Mouse (Mus musculus): ENCODE measurements at regions not wholly inside any gene's neighbourhood (a gene's known extent, or its start where the extent isn't known, plus 50 kb on each side); places are given as distances from the start of the nearest gene placed in this dataset.

- ATAC-seq (ENCODE audit: low TSS enrichment): peak; percentile 99
Measured at GRCm38 (mm10) chr19:18444324-18444723, 187.3 kb downstream of the Ostf1 start.

DNA sequence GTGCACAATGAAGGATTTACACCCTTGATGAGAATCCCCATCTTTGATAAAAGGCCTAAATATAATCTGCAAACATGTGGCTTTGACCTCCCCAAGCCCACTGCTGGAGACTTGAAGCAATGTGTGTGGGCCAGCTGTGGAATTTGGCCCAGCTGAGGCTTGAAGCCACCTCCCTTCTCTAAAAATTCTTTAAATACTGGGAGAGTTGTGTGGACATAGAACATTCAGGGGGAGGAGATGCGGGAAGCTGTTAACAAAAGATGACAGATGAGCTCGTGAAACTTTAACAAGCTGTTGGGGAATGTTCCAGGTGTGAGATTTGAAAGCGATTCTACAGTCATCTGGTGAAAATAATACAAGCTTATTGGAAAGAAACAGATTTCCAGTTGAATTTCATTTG, 195.3 kb downstream of the Ostf1 start:
- peak; percentile 74 for ATAC-seq (ENCODE audit: low TSS enrichment)

- no peak for ATAC-seq (ENCODE audit: low TSS enrichment)
Measured at GRCm38 (mm10) chr19:18420381-18420785, 211.2 kb downstream of the Ostf1 start.

DNA sequence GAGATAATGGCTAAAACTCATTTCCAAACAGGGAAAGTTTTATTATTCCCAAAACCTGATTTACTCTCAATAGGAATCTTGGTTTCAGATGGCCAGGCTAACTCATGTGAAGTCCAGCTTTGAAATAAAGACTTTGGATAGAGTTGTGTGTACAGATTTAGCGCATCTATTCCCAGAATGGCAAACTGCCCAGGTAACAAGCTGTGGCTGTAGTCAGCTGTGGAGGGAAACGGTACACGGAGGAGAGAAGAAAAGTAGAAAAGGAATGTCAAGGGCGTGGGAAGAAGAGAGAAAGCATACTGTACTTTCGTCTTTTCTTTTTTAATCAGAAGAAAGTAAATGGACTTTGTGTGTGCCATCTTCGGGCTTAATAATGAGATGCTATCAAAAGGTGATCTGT, 213.1 kb downstream of the Ostf1 start:
- peak; percentile 90 for ATAC-seq (ENCODE audit: low TSS enrichment)

GRCm38 (mm10) chr19:18377466-18378089, 254.0 kb downstream of the Ostf1 start:
- ATAC-seq (ENCODE audit: low TSS enrichment): no peak

GRCm38 (mm10) chr19:18368612-18369011, 263.0 kb downstream of the Ostf1 start:
- peak; percentile 80; the same call in 1 of the 2 replicates for ATAC-seq (ENCODE audit: low TSS enrichment)

GRCm38 (mm10) chr19:18353960-18354359, 277.7 kb downstream of the Ostf1 start:
- no peak for ATAC-seq (ENCODE audit: low TSS enrichment)

GRCm38 (mm10) chr19:18345735-18346134, 285.9 kb downstream of the Ostf1 start:
- no peak for ATAC-seq (ENCODE audit: low TSS enrichment)

DNA sequence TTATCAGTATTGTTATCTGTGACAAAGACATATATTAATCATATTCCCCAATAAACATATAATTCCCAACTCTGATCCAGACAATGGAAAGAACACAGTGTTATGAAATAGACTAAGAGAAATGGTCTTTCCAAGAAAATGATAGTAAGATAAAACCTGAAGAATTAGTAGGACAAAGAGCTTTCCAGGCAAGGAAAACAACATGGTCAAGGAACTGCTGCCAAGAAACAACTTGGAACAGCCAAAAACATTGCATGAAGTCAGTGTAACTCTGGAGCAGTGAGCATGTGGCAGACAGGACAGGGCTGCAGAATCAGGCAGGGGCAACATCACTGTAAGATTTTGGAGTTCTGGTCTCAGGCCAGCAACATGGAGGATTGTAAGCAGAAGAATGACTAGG, 288.0 kb downstream of the Ostf1 start:
- ATAC-seq (ENCODE audit: low TSS enrichment): no peak

- ATAC-seq (ENCODE audit: low TSS enrichment): no peak
Measured at GRCm38 (mm10) chr19:18343003-18343402, 288.6 kb downstream of the Ostf1 start.

- ATAC-seq (ENCODE audit: low TSS enrichment): no peak
Measured at GRCm38 (mm10) chr19:18337819-18338555, 293.6 kb downstream of the Ostf1 start.

GRCm38 (mm10) chr19:18336637-18337036, 295.0 kb downstream of the Ostf1 start:
- ATAC-seq (ENCODE audit: low TSS enrichment): peak; percentile 96

GRCm38 (mm10) chr19:18334639-18335038, 297.0 kb downstream of the Ostf1 start:
- ATAC-seq (ENCODE audit: low TSS enrichment): no peak

- no peak for ATAC-seq (ENCODE audit: low TSS enrichment)
Measured at GRCm38 (mm10) chr19:18331811-18332210, 299.8 kb downstream of the Ostf1 start.

- ATAC-seq (ENCODE audit: low TSS enrichment): no peak
Measured at GRCm38 (mm10) chr19:18329421-18329820, 302.2 kb downstream of the Ostf1 start.

- no peak for ATAC-seq (ENCODE audit: low TSS enrichment)
Measured at GRCm38 (mm10) chr19:18318391-18318944, 313.2 kb downstream of the Ostf1 start.

DNA sequence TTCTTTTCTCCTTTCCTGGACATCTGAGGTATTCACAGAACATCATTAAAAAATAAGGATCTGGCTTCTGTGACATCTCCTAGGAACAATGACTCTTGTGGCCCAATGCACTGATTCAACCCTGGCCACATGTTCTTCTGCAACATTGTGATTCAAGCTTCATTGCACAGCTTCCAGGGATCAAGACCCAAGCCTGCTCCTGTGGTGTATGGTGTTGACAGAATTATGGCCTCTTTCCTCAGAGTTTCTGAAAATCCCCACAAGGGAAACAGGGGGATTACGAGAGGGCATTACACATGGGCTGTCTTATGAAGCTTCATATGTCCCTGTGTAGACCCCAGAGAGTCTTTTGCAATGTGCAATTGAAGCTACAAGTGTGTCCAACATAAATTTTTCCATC, 358.2 kb downstream of the Ostf1 start:
- no peak for ATAC-seq (ENCODE audit: low TSS enrichment)

- ATAC-seq (ENCODE audit: low TSS enrichment): no peak
Measured at GRCm38 (mm10) chr19:18255074-18255684, 376.4 kb downstream of the Ostf1 start.

- ATAC-seq (ENCODE audit: low TSS enrichment): no peak
Measured at GRCm38 (mm10) chr19:18253333-18253732, 378.3 kb downstream of the Ostf1 start.
